Mouse (Mus musculus): ENCODE results near the gene Rnf6.

Gene Rnf6

GRCm38 (mm10) chr5:146238274-146238673 is 16.9 kb upstream of the Rnf6 start:
- Histone ChIP-seq H3K27me3 (ENCODE audit: insufficient read depth, low read length) (no peaks in the 10 kb centered on the region), H3K9me3 (ENCODE audit: low read length) (no peaks in the 10 kb centered on the region)
- TF ChIP-seq NANOG (IDR thresholded peaks at IDR 0.05; ENCODE audit: borderline replicate concordance, low read length): no peak
- TF ChIP-seq POU5F1 (IDR thresholded peaks at IDR 0.05; ENCODE audit: borderline replicate concordance, low read length): no peak
- no peak for TF ChIP-seq CTCF (conservative IDR thresholded peaks at IDR 0.05; ENCODE audit: low read length)

GRCm38 (mm10) chr5:146234336-146234735 is 13.0 kb upstream of the Rnf6 start:
- peaks cover 3% of the 10 kb centered on the region; the same call in 1 of the 2 replicates for H3K27me3 ChIP-seq (ENCODE audit: insufficient read depth, low read length)
- H3K4me3 ChIP-seq (replicated peaks; ENCODE audit: low read length): no peak overlapping the region
- H3K4me1 ChIP-seq (replicated peaks; ENCODE audit: low read depth, low read length): peaks cover 36% of the 10 kb centered on the region
- H3K36me3 ChIP-seq (ENCODE audit: insufficient read depth, low read length): peaks cover 10% of the 10 kb centered on the region
- H3K9me3 ChIP-seq (ENCODE audit: low read length): no peaks in the 10 kb centered on the region
- no peak for TF ChIP-seq POU5F1 (IDR thresholded peaks at IDR 0.05; ENCODE audit: borderline replicate concordance, low read length)
- no peak for TF ChIP-seq NANOG (IDR thresholded peaks at IDR 0.05; ENCODE audit: borderline replicate concordance, low read length)
- no peak for TF ChIP-seq CTCF (conservative IDR thresholded peaks at IDR 0.05; ENCODE audit: low read length)

More at GRCm38 (mm10) chr5:146238274-146238673, 16.9 kb upstream of the Rnf6 start:
- no peak overlapping the region for H3K4me3 ChIP-seq (replicated peaks; ENCODE audit: low read length)
- peaks cover 23% of the 10 kb centered on the region for H3K4me1 ChIP-seq (replicated peaks; ENCODE audit: low read depth, low read length)
- H3K36me3 ChIP-seq (ENCODE audit: insufficient read depth, low read length): peaks cover 10% of the 10 kb centered on the region

- Histone ChIP-seq H3K9me3 (ENCODE audit: low read length) (no peaks in the 10 kb centered on the region), H3K36me3 (ENCODE audit: insufficient read depth, low read length) (peaks cover 5% of the 10 kb centered on the region; the same call in 1 of the 2 replicates), H3K4me3 (replicated peaks; ENCODE audit: low read length) (no peak overlapping the region), H3K27me3 (ENCODE audit: insufficient read depth, low read length) (peaks cover 3% of the 10 kb centered on the region; the same call in 1 of the 2 replicates), H3K4me1 (replicated peaks; ENCODE audit: low read depth, low read length) (peaks cover 32% of the 10 kb centered on the region)
- TF ChIP-seq NANOG (IDR thresholded peaks at IDR 0.05; ENCODE audit: borderline replicate concordance, low read length) (no peak), POU5F1 (IDR thresholded peaks at IDR 0.05; ENCODE audit: borderline replicate concordance, low read length) (no peak), CTCF (conservative IDR thresholded peaks at IDR 0.05; ENCODE audit: low read length) (no peak)
These were observed 11.5 kb upstream of the Rnf6 start for GRCm38 (mm10) chr5:146232816-146233215.

DNA sequence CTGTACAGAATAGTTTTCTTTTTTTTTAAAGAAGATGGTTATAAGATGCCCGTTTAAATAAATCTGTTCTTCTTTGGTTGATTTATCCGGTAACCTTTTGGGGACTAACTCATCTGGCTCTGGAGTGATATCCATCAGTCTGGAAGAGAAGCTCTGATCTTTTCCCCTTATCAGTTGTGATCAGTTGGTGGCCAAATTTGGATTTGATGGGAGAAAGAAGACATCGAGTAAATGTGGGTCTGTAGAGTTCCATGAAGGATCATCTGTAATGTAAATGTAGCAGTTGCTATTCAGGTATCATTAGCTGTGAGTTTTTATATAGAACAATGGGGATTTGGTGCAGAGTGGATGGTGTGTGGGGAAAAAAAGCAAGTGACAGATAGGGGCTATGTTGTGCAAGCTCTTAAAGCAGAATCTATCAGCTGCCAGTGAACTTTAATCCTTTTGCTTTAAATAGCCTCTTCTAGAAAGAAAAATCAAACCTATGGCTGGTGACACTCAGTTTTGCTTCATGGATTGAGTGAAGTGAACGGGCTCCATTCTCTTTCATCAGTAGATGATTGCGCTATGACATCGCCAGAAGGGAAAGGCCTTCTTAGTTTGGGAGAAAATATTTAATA is 10.8 kb upstream of the Rnf6 start:
- Histone ChIP-seq H3K4me3 (replicated peaks; ENCODE audit: low read length) (peak overlapping the region; percentile 88), H3K27me3 (ENCODE audit: insufficient read depth, low read length) (peaks cover 3% of the 10 kb centered on the region; the same call in 1 of the 2 replicates), H3K4me1 (replicated peaks; ENCODE audit: low read depth, low read length) (peaks cover 32% of the 10 kb centered on the region), H3K36me3 (ENCODE audit: insufficient read depth, low read length) (peaks cover 5% of the 10 kb centered on the region; the same call in 1 of the 2 replicates), H3K9me3 (ENCODE audit: low read length) (no peaks in the 10 kb centered on the region)
- TF ChIP-seq CTCF (conservative IDR thresholded peaks at IDR 0.05; ENCODE audit: low read length) (no peak), NANOG (IDR thresholded peaks at IDR 0.05; ENCODE audit: borderline replicate concordance, low read length) (no peak), POU5F1 (IDR thresholded peaks at IDR 0.05; ENCODE audit: borderline replicate concordance, low read length) (no peak)

- H3K4me1 ChIP-seq (replicated peaks; ENCODE audit: low read depth, low read length): peaks cover 26% of the 10 kb centered on the region
- no peaks in the 10 kb centered on the region for H3K9me3 ChIP-seq (ENCODE audit: low read length)
- peaks cover 5% of the 10 kb centered on the region; the same call in 1 of the 2 replicates for H3K36me3 ChIP-seq (ENCODE audit: insufficient read depth, low read length)
- no peak for TF ChIP-seq NANOG (IDR thresholded peaks at IDR 0.05; ENCODE audit: borderline replicate concordance, low read length)
- no peak for TF ChIP-seq CTCF (conservative IDR thresholded peaks at IDR 0.05; ENCODE audit: low read length)
- TF ChIP-seq POU5F1 (IDR thresholded peaks at IDR 0.05; ENCODE audit: borderline replicate concordance, low read length): no peak
- H3K27me3 ChIP-seq (ENCODE audit: insufficient read depth, low read length): peaks cover 3% of the 10 kb centered on the region; the same call in 1 of the 2 replicates
- H3K4me3 ChIP-seq (replicated peaks; ENCODE audit: low read length): peak overlapping the region; percentile 88
These were observed 10.3 kb upstream of the Rnf6 start for GRCm38 (mm10) chr5:146231655-146231996.

DNA sequence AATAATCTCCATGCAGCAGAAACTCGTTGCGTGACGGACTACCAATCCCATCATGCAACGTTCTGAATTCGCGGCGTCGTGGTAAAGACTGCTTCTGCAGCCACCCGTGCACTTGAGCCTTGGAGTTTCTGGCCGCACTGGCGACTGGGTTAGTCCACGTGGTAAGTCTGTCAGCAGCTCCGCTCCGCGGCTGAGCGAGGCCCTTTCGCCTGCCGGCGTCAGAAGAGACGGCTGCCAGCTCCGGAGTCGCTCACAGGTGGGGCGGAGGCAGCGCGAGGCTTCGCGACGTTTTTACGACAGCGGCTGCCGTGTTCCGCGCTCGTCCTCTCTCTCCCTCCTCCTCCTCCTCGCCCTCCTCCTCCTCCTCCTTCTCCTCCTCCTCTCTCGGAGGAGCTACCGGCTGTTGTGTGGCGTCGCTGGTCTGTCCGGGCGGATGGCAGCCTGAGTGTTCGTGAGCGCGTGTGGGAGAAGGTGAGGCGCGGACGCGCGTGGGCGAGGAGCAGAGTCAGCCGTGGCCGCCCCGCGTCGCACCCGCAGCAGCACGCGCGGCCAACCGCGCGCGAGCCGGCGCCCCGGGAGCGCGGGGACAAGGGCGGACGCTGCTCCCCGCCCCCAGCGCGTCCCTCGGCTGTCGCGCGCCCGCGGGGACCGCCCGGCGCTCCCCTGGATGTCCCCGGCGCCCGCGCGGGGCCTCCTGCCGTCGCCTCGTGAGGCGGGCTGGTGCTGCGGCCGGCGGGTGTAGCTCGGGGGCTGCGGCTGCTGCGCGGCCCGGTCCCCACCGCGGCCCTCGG is 9.7 kb upstream of the Rnf6 start, which contains the start of gene Cdk8:
Gene Cdk8 (plus strand): TSS at position 367 of the 791 bp plus-strand sequence.
- TF ChIP-seq CTCF (conservative IDR thresholded peaks at IDR 0.05; ENCODE audit: low read length) (no peak), NANOG (IDR thresholded peaks at IDR 0.05; ENCODE audit: borderline replicate concordance, low read length) (no peak)
- Histone ChIP-seq H3K36me3 (ENCODE audit: insufficient read depth, low read length) (peaks cover 5% of the 10 kb centered on the region; the same call in 1 of the 2 replicates), H3K4me1 (replicated peaks; ENCODE audit: low read depth, low read length) (peaks cover 25% of the 10 kb centered on the region), H3K9me3 (ENCODE audit: low read length) (no peaks in the 10 kb centered on the region), H3K27me3 (ENCODE audit: insufficient read depth, low read length) (peaks cover 3% of the 10 kb centered on the region), H3K4me3 (replicated peaks; ENCODE audit: low read length) (peak within 1 kb of the TSS; percentile 88)

DNA sequence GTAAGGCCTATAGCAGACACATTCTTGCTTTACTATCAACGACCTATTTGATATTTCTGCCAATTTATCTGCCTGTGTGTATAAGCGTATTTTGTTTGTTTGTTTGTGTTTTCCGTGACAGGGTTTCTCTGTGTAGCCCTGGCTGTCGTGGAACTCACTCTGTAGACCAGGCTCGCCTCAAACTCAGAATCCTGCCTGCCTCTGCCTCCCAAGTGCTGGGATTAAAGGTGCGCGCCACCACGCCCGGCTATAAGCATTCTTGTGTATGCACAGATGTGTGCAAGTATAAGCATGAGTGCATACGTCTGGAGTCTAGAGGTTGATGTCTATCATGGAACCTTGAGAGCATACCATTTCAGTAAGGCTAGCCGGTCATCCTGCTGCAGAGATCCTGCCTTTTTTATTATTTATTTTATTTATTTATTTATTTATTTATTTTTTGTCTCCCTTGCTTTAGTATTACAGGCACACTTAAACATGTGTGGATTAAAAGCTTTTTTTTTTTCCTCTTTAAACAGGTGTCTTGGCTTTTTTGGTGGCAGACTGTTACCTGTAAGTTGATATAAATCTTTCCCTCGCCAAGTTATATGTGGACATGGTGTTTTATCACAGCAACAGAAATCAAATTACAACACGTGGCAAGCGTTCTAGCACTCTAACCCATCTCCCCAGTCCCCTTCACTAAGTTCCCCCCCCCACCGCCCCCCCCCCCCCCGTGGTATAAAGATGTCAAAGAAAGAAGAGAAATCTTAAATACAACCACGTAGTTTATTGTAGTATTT is 8.7 kb upstream of the Rnf6 start:
- TF ChIP-seq CTCF (conservative IDR thresholded peaks at IDR 0.05; ENCODE audit: low read length) (no peak), POU5F1 (IDR thresholded peaks at IDR 0.05; ENCODE audit: borderline replicate concordance, low read length) (no peak), NANOG (IDR thresholded peaks at IDR 0.05; ENCODE audit: borderline replicate concordance, low read length) (no peak)

DNA sequence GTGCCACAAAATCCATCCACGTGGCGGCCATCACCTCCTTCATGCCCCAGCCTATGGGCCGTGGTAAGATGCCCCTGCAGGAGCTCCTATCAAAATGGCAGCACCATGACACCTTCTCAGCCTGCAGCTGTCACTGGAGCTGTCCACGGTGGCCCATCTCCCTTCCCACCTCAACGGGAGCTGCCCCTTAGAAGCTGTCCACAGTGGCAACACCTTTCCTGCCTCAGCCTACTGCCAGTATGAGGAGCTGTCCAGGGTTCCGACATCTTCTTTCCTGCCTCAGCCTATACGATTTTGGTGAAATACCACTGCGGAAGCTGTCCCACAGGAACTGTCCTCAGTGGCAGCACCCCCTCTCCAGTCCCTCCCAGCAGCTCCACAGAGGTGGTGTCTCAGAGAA is 6.1 kb upstream of the Rnf6 start:
- H3K36me3 ChIP-seq (ENCODE audit: insufficient read depth, low read length): no peaks in the 10 kb centered on the region
- H3K4me3 ChIP-seq (replicated peaks; ENCODE audit: low read length): no peak overlapping the region
- TF ChIP-seq NANOG (IDR thresholded peaks at IDR 0.05; ENCODE audit: borderline replicate concordance, low read length): no peak
- TF ChIP-seq CTCF (conservative IDR thresholded peaks at IDR 0.05; ENCODE audit: low read length): no peak
- TF ChIP-seq POU5F1 (IDR thresholded peaks at IDR 0.05; ENCODE audit: borderline replicate concordance, low read length): no peak
- H3K4me1 ChIP-seq (replicated peaks; ENCODE audit: low read depth, low read length): peaks cover 13% of the 10 kb centered on the region
- peaks cover 5% of the 10 kb centered on the region for H3K27me3 ChIP-seq (ENCODE audit: insufficient read depth, low read length)
- H3K9me3 ChIP-seq (ENCODE audit: low read length): no peaks in the 10 kb centered on the region

More for the DNA sequence above, 8.7 kb upstream of the Rnf6 start:
- Histone ChIP-seq H3K4me1 (replicated peaks; ENCODE audit: low read depth, low read length) (peaks cover 20% of the 10 kb centered on the region), H3K9me3 (ENCODE audit: low read length) (no peaks in the 10 kb centered on the region), H3K27me3 (ENCODE audit: insufficient read depth, low read length) (peaks cover 3% of the 10 kb centered on the region), H3K36me3 (ENCODE audit: insufficient read depth, low read length) (no peaks in the 10 kb centered on the region), H3K4me3 (replicated peaks; ENCODE audit: low read length) (peak overlapping the region; percentile 88)

All from E14TG2a.4 (cell line).